Mouse (Mus musculus): ENCODE measurements around the gene Sall1. TPM values are rescaled to one million over a fixed set of nuclear protein-coding genes. Genes with fewer than 3 reads are reported as not detected.

Sall1 gene
- total RNA-seq, 2 experiments from 2014 or later, result 12.0 to 14.1 TPM

DNA sequence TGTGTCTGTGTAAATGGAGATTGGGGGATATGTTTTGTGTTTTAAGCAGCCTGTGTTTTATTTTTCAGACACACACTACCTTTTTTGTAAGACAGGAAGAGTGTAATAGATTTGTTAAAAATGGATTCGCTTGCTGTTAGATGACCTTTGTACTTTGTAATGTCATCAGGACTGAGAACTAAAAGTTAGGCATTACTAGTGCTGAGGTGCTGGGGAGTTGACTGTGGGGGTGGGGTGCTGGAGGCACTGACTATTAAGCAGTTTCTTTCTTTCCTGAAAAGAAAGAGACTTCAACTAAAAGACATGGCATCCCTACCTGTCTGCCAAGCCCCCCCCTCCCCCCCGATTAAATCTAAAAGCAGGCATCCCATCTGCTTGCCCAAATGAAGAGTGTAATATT is 39.9 kb downstream of the Sall1 start:
- no peak for DNase-seq (ENCODE audit: low spot score in 2 of 2)
- intact Hi-C loops (cut with DNase I), result no loop called here

DNA sequence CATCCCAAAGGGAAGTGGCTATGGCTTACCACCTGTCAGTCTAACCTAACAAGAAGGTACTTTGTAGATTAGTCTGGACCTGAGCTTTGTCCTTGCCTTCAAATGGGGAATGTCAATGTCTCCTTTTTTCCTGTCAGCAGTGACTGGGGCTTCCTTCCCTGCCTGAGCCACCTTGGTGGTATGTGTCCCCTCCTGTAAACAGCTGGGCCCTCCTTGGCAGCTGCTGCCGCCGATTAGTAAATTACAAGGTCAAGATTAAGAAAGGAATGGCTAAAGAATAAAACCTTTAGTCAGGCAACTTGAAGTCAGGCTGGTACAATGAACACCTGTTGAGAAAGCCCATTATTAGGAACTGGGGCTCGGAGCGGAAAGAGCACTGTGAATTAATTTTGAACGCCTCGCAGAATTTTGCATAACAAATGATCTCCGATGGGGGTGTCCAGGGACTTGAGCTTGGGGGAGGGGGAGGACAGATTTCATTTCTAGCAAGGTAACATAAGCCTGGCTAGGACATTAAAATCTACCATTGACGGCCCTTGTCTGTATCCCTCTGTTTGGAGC is 40.5 kb downstream of the Sall1 start:
- intact Hi-C loops (cut with DNase I), result no loop called here
- DNase-seq (ENCODE audit: low spot score in 2 of 2), result no peak

DNA sequence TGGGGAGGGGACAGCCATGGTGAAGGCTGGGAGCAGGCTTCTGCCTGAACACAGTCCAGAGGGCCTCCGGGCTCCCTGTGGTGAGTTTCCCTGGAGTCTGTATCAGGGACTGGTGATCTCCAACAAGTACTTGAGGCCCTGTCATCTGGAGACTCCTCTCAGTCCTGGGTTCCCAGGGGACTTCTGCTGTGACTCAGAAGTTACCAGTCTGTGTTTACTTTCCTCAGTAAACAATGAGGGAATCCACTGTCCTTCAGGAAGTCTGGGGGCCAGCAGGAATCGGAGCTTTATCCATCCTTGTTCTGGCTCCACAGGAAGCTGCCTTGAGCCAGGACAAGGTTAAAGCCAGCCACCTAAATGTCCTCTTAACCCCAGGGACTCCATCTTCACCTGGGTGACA is 41.8 kb downstream of the Sall1 start:
- intact Hi-C loops (cut with DNase I), result no loop called here
- DNase-seq (ENCODE audit: low spot score in 2 of 2), result no peak

DNA sequence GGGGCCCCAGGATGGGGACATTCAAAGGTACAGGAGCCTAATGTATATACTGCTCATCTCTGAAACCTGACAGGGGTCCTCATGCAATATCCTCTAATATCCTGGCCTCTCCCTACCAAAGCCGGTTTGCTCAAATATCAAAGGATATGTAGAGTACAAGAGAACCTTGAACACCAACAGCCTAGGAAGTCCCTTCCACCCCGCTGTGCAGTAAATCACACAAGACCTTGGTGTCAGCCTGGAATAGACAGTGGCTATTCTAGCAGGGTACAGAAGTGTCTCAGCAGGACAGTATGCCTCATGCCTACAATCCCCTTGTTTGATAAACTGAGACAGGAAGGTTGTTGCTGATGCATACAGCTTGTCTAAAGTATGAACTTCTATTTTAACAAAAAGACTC is 46.7 kb downstream of the Sall1 start:
- no peak for DNase-seq (ENCODE audit: low spot score in 2 of 2)
- intact Hi-C loops (cut with DNase I), result no loop called here

DNA sequence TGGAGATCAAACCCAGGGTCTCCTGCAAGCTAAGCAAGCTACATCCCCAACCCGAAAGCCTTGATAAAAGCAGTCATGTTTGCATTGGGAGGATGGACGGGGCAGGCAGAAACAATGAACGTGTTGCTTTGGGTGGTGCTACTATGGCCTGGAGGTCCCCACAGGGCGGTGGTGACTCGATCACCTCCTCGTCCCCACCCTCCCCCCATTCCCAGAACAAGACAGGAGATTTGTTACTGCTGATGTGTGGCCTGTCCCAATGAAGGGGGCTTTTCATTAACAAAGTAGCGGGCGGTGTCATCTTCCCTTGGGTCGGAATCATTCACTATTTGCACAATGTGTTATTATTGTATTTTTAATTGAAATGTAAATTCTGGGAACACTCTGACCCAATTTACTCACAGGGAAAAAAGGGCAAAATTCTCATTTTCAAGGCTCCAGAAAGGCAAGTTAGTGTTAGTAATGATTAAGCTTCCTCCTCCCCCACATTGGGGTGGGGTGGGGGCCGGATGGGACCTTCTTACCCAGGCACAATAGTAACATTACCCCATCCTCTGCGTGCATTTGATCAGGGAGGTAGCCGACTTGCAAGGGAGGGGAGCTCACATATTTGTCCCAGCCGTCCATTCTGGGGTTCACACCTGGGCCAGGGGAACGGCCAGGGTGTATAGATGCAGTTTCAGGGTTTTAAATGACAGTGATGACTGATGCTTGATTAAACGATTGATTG is 52.0 kb downstream of the Sall1 start:
- DNase-seq (ENCODE audit: low spot score in 2 of 2), result no peak
- intact Hi-C loops (cut with DNase I), result no loop called here

DNA sequence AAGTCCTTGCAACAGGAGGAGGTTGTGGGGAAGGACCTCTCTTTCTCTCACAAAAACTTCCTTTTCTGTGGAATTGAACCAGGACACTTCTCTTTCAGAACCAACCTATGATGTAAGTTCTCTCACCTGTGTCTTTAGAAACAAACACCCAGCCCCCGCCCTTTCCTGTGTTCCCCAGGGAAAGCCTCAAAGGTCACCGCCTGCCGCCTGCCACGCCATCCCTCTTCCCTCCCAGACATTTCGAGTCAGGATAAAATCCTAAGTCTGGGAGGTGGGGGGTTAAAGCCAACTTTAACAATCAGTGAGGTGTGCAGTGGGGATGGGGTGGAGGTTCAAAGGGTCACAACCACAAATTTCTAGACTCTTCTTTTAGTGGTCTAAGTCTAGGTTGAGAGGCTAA is 52.8 kb downstream of the Sall1 start:
- no peak for DNase-seq (ENCODE audit: low spot score in 2 of 2)
- intact Hi-C loops (cut with DNase I), result no loop called here

DNA sequence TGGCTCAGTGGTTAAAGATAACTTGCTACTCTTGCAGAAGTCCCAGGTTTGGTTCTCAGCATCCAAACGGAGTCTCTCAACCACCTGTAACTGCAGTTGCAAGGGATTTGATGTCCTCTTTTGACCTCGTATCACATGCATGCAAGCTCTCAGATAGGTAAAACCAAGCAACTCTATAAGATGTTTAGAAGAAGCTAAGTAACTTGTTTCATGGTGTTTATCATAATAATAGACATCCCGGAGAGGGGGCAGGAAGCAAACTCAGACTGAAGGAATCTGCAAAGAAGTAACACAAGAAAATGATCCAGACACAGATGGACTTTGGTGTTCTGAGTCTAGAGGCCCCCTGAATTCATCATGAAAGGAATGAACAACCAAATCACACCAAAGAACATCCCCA is 55.0 kb downstream of the Sall1 start:
- intact Hi-C loops (cut with DNase I), result no loop called here
- DNase-seq (ENCODE audit: low spot score in 2 of 2), result no peak

DNA sequence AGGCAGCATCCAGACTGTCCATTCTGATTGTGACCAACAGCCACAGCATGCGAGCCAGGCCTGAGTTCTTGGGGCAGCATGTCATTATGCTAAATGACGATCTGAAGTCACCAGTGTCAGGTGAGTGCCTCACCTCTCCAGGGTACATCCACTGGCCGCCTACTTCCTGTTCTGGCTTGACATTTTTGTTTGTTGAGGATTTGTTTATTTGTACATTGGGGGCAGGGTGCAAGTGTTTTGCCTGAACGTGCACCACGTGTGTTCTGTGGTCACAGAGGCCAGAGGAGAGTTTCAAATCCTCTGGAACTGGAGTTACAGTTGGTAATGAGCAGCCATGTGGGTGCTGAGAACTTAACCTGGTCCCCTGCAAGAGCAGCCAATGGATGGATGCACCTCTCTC is 60.5 kb downstream of the Sall1 start:
- intact Hi-C loops (cut with DNase I), result no loop called here
- DNase-seq (ENCODE audit: low spot score in 2 of 2), result no peak

Small RNA genes within 50 kb of the gene (microRNA-seq; reads per million reads assigned to microRNA genes)
- not detected for gene Mir8110

Data from left cerebral cortex, postnatal 36 days (tissue).